Mouse (Mus musculus) left cerebral cortex, adult 8-10 months (tissue): ENCODE results near the gene Nrip3. TPM values are rescaled to one million over a fixed set of nuclear protein-coding genes. Genes with fewer than 3 reads are reported as not detected.

Source experiments
- DNase-seq, 2 experiments: peaks; one replicate each; pipeline ENCODE4 v3.0.0; 2022; ENCODE audit warnings: low spot score in 2 of 2
- total RNA-seq, 4 experiments: library from RNA; stranded (reverse); gene quantifications; 2 replicates each; pipeline ENCODE4 v1.2.4; 2022

Gene Nrip3
- total RNA-seq, result 10 to 100 TPM; 78.2 to 97.8 (median 85.7) TPM

- DNase-seq, result peak; percentile 47 to 59
These were observed at the start of gene Nrip3 for GRCm38 (mm10) chr7:109781470-109782203. TSS of gene Nrip3 (minus strand) at chr7:109782025.

GRCm38 (mm10) chr7:109831376-109831775 is 49.6 kb upstream of the Nrip3 start:
- DNase-seq, result no peak

GRCm38 (mm10) chr7:109826911-109827310 is 45.1 kb upstream of the Nrip3 start:
- DNase-seq, result no peak

GRCm38 (mm10) chr7:109825293-109825692 is 43.5 kb upstream of the Nrip3 start:
- no peak for DNase-seq

- DNase-seq, result no peak
These were observed 36.8 kb upstream of the Nrip3 start for GRCm38 (mm10) chr7:109818600-109818999.

GRCm38 (mm10) chr7:109817954-109818353 is 36.1 kb upstream of the Nrip3 start:
- DNase-seq, result no peak

- DNase-seq, result no peak
These were observed 31.7 kb upstream of the Nrip3 start for GRCm38 (mm10) chr7:109813330-109814140.

GRCm38 (mm10) chr7:109807616-109808485 is 26.0 kb upstream of the Nrip3 start:
- DNase-seq, result no peak

- no peak for DNase-seq
These were observed 23.0 kb upstream of the Nrip3 start for GRCm38 (mm10) chr7:109804843-109805242.

- DNase-seq, result no peak
These were observed 22.5 kb upstream of the Nrip3 start for GRCm38 (mm10) chr7:109804355-109804754.

GRCm38 (mm10) chr7:109803516-109803915 is 21.7 kb upstream of the Nrip3 start:
- DNase-seq, result no peak

GRCm38 (mm10) chr7:109800626-109801025 is 18.8 kb upstream of the Nrip3 start:
- DNase-seq, result no peak

- no peak for DNase-seq
These were observed 17.3 kb upstream of the Nrip3 start for GRCm38 (mm10) chr7:109799168-109799567.

- DNase-seq, result no peak
These were observed 13.7 kb upstream of the Nrip3 start for GRCm38 (mm10) chr7:109795564-109795963.

GRCm38 (mm10) chr7:109794556-109794955 is 12.7 kb upstream of the Nrip3 start:
- DNase-seq, result no peak

- DNase-seq, result no peak
These were observed 10.9 kb upstream of the Nrip3 start for GRCm38 (mm10) chr7:109792759-109793158.

- DNase-seq, result no peak
These were observed 9.0 kb upstream of the Nrip3 start for GRCm38 (mm10) chr7:109790818-109791217.

- DNase-seq, result no peak
These were observed 6.0 kb upstream of the Nrip3 start for GRCm38 (mm10) chr7:109787860-109788259.

GRCm38 (mm10) chr7:109783281-109783680 is 1.5 kb upstream of the Nrip3 start:
- no peak for DNase-seq

GRCm38 (mm10) chr7:109781087-109781469 is 747 bp downstream of the Nrip3 start:
- DNase-seq, result peak in 1 of 2 experiments; percentile 28

GRCm38 (mm10) chr7:109772251-109772650 is 9.6 kb downstream of the Nrip3 start:
- no peak for DNase-seq
